Mouse (Mus musculus) ZHBTc4 (cell line): ENCODE data around the gene Inip.
A peak's percentile ranks its signal among the peaks of the same experiment; 100 is the strongest.
"Not testable (repeated sequence)": the region's sequence is repeated elsewhere in the genome, so short reads cannot be mapped to it uniquely, and the experiment has no call there.

ENCODE experiments used
- DNase-seq: peaks from one replicate; pipeline ENCODE4 v3.0.0-alpha.2; 2011; ENCODE audit warnings: low read depth, low spot score

Inip gene

DNA sequence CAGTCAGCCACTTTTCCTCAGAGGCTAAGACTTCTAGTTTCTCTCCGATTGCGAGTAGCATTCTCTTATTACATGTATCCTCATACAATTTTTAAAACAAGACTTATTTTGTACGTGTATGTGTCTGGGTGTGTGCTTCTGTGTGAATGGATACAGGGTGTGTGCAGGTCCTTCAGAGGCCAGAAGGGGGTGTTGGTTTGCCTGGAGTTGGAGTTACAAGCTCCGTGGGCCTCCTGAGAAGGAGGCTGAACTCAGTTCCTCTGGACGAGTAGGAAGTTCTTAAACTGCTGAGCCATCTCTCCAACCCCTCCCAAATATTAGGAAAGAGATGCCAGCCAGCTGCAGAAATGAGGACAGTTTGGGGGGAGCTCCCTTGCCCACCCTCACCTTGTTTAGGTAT lies 7.0 kb upstream of the Inip start:
- DNase-seq = peak; percentile 64

DNA sequence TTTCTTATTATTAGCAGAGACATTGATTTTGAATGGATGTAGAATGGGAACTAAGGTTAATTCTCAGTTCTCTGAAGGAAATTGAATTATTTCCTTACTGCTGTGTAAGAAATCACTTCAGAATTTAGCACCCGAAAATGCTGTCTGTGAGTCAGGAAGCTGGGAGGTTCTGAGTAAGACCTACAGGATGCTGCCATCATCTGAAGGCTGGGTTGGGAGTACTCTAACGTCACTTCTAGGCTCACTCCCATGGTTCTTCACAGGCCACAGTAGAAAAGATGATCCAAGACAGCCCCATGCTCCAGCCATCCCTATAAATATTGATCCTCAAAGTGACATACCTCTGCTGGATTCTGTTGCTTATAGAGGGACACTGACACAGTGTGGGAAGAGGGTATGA lies 6.1 kb upstream of the Inip start:
- no peak for DNase-seq

DNA sequence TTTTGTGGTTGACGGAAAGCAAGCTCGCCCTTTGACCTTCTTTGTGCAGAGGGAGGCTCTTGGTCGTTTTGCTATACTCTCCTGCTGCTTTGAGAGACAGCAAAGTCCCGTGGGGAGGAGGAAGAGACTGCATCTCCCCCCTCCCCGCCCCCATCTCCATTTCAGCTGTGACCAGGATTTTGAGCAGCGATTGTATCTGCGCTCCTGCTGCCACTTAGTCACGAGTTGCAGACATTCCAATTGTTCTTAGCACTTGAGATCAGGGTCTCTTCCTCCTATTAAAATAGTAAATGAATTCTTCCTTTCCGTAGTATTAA lies 5.4 kb upstream of the Inip start:
- DNase-seq = no peak

DNA sequence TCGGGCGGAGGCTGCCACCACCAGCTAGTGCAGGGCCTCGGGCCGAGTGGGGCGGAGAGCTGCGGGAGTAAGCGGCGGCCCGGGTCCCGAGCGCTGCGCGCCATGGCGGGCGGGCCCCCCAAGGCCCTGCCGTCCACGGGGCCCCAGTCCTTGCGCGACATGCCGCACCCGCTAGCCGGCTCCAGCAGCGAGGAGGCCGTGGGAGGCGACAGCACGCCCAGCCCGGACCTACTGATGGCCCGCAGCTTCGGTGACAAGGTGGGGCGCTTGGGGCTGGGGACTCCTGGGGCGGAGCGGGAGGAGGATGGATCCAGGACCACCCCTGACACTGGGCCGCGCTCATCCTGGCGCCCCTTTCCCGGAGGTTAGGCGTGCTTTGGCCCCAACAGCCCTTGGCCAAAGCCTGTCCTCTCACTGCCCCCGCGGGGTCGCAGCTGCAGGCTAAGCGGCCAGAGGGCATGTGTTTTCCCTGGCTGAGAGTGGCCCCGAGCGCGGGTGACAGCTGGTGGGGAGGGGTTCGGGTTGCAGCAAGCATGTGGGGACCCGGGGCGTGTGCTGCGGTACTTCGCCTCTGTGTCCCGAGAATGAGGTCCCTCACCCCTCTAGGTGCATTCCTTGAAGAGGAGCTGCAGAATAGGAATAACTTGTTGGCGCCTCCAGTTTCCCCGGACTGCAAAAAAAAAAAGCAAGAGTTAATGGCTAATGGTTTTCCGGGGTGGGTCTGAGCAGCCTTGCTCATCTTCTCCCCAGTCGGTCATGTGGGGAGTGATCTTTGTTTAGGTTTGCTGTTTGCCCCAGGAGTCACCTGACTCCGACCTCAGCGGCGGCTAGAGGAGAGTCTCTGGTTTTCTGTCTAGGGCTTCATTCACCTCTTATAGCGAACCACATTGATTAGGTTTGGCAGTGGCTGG lies 4.8 kb upstream of the Inip start:
- peak; percentile 79 for DNase-seq

DNA sequence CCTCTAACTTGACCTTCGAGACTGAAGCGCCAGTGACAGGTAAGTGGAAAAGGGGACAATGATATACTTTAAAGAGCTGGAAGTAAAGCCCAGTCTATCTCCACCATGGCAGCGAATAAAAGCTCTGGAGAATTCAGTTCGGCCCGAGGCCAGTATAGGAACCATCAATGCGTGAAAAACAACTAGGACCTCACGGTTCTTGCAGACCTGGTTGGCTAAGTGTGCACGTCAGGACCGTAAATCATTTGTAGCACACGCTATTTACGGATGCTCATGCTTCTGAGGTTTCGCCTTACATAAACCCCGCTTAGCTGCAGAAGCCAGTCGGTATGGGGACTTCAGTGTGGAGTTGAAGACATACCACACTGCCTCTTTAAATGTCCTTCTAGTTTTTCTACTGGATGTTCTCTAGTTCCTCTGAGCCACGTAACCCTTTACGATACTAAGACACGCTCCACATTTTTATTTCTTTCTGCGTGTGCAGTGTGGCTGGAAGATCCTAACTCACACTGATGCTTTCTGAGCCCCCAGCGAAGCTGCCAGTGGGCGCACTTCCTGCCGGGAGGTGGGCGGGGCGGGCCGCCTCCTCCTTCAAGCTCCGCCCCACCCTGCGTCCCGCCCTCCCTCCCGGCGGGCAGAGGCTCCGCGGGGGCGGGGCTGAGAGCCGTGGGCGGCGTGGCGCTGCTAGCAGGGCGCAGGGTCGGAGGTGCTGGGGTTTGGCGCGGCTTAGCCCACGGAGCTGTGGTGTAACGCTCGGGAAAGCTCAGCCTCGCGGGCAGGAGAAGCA lies 4.0 kb upstream of the Inip start, which contains the start of gene Snx30:
Gene Snx30, plus strand, starts transcription at position 660 of the 787 bp plus-strand sequence.
- peak; percentile 95 for DNase-seq

DNA sequence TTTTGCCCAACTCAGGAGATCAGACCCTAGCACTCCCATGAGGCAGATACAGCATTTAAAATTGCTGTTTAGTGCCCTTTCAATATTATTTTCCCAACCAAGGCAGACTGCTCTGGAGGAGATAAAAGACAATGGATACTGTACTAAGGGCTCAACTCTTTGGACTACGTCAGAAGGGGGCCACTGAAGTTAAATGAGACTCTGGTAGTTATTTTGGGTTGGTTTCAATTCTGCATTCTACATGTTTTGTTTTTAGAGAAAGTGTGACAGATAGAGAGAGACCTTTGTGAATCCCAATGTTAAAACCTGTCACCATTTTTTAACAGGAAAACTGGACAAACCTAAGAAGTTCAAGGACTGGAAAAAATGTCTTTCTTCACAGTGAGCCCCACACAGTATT lies 3.4 kb upstream of the Inip start:
- no peak for DNase-seq

DNA sequence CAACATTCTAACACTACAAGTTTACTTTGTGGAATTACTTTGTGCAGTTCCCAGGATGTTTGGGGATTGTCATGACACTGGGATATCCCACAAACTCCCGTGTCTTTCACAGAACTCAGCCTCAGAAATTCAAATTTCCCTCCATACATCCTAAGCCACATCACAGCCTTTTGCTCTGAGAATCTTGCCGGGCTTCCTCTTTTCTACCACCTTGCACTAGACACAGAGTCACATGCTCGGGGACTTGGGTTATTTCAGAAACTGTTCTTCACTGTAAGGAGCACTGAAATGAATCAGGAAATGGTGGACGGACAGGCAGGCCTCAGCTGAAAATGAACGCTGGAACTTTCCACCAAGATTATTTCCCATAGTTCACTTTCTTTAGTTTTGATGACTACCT lies 2.0 kb upstream of the Inip start:
- DNase-seq = no peak

DNA sequence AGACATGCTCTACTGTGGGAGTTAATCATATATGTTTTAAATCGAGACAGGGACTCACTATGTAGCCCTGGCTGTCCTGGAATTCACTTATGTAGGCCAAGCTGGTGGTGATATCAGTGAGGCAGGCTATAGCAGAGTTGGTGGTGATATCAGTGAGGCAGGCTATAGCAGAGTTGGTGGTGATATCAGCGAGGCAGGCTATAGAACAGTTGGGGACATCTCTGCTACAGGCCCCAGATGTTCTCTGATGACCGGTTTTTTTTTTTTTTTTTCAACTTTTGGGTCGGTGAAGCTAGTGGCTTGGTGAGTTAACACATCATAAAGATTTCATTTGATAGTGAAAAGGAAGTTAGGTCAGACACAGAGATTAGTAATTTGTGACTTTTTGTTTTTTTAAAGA lies 1.4 kb upstream of the Inip start:
- DNase-seq = no peak

DNA sequence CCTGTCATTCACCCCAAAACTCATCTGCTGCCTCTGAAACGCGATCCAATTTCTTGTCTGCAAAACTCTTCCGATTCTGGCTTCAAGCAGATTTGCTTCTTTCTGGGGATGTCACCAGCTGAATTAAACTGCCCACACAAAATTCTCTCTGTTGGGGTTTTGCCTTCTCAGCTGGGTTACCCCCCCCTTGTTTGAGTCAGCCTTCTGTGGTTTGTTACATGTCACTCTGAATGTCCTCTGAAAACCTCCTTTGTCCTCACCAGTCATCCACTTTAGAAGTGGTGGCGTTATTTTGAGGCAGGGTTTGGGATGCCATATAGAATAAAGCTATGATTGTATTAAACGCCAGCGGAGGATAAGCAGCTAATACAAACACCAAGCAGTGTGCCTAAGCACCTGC lies 718 bp upstream of the Inip start:
- no peak for DNase-seq

DNA sequence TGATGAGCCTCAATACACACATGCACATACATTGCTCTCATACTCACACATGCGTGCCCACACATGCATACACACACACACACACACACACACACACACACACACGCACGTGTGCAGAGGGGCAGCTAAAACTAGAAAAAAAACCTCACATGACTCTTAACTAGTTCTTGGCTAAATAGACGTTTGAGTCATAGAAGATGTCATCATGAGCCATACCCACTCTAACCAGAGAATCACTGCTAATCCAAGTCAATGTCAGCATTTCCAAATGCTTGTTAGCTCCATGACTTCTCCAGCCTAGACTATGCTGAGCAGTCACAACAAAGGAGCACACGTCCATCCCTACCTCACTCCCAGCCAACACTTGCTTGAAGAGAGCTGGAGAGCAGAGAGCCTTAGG lies 1.2 kb downstream of the Inip start:
- no peak for DNase-seq

DNA sequence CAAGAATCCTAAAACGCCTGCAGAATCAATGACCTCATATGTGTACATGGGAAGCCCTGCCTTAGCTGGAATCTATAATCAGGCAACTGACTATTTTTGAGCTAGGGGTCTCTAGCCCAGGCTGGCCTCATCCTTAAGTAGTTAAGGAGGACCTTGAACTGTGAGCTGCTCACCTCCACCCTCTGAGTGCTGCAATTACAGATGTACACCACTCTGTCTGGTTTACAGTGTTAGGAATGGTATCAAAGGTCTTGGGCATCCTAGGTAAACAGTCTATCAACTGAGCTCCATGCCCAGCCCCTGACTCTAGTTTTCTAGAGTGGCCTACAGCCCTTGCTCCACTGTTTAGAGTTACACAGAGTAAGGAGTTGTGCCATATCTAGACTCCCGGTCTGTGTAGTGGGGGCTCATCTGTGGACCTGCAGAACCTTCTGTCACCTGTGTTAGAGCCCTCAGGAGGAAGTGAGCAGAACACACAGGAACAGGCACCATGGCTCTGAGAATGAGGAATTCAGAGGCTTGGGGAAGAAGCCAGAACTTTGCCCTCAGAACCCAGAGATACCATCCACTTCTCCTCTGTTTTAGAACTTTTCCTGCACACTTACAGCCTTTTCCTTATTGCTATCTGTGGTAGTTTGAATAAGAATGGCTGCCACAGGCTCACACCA lies 5.5 kb downstream of the Inip start:
- DNase-seq = no peak

DNA sequence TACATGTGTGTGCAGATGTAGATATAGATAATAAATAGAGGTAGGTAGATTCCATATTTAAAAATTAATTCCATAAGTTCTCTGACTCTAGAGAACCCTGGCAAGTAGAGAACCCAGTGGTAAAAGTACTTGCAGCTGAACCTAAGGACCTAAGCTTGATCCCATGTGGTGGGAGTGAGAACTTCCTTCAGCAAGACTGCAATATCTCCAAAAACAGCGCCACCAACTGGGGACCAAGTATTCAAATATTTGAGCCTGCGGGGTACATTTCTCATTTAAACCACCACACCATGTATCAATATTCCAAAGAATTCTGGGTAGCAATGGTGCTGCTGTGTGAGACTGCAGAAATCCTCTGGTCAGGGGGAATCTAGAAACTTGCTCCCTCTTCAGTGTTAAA lies 7.3 kb downstream of the Inip start:
- peak; percentile 56 for DNase-seq

DNA sequence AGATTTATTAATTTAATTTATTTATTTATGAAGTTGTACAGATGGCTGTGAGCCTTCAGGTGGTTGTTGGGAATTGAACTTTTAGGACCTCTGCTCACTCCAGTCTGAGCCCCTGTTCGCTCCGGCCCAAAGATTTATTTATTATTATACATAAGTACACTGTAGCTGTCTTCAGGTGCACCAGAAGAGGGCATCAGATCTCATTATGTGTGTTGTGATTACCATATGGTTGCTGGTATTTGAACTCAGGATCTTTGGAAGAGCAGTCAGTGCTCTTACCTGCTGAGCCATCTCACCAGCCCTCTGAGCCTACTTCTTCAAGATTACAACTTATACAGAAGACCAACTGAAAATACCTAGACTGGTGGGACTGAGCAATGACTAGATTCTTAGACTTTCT lies 7.8 kb downstream of the Inip start:
- DNase-seq = not testable (repeated sequence)

DNA sequence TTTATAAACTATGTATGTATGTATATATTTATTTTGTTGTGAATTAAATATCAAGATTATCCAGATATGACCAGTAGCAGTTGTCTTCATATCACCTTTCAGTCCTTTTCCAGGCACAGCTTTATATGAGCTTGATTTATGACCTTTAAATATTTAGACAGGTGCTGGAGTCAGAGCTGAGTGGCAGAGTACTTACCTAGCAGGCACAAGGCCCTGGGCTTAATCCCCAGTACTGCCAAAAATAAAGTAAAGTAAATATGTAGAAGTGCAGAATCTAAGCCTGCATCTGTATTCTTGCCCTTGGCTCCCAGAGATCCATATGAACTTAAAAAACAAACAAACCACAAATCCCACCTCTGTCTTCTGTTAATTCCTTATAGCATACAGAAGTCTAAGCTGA lies 12.4 kb downstream of the Inip start:
- DNase-seq = no peak

DNA sequence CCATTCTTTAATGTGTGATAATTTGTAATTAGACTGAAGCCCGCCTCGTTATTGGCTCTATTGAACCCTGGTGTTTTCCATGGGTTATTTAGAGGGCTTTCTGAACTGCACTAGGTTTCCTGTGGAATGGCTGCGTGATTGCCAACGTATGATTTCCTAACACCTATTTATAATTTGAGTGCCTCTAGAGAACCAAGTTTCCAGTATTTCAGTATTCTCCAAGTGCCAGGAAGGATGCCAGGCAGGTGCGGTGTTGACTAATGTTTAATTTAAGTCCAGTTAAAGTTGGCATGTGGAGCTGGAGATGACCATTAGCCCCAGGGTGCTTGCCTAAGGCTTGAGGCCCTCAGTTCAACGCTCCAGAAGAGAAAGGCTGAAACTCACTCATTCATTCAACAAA lies 14.3 kb downstream of the Inip start:
- DNase-seq = no peak

DNA sequence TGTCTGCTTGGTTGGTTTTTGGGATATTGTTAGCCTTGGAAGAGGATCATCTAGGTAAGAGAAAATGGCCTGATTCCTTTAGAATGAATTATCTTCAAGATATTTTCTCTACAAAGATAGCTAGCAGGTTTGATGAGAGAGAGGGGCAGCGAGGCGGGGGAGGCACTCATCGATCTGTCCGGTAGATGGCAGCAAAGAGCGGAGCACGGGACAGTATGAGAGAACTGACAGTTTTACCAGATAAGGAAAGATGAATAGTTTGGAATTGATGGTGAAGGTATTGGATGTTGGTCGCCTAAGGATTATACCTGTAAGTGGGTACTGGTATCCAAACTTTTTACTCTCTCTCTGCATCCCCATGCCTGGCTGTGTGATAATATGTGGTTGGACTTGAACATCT lies 14.7 kb downstream of the Inip start:
- DNase-seq = peak; percentile 66

DNA sequence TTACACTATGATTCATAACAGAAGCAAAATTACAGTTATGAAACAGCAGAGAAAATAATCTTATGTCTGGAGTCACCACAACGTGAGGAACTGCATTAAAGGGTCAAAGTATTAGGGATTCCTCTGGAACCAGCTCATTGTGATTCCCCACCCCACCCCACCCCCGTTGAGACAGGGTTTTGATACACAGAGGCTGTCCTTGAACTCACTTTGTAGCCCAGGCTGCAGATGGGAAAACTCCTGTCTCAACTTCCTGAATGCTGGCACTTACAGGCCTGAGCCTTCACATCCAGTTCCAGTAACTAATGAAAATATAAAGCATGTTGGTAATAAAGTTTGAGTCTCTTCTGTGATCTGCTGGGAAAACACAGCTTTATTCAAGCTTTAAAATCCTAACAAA lies 16.0 kb downstream of the Inip start:
- peak; percentile 32 for DNase-seq

DNA sequence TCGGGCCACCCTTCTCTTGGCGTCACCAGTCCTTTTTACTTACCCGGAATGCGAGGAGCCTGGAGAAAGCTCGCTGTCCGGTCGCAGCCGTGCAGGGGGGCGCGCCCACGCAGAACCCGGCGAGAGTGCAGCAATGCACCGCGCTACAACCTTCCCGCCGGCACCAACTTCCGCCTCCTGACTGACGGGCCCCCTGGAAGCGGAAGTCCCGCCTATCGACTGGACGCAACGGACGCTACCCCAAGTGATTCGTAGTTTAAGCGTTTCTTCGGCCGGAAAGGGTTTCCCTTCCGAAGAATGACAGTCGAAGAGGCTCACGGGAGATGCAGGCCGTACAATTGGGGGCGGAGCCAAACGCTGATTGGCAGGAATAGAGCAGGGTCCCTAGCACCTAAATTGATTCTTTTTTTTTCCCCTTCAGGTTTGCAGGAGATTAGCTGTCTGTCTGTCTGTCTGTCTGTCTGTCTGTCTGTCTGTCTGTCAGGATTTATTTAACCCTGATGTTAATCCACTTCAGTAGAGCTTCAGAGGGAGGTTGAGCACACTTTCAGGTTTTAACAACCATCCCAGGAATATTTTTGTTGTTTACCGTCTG lies 17.6 kb downstream of the Inip start:
- peak; percentile 99 for DNase-seq

DNA sequence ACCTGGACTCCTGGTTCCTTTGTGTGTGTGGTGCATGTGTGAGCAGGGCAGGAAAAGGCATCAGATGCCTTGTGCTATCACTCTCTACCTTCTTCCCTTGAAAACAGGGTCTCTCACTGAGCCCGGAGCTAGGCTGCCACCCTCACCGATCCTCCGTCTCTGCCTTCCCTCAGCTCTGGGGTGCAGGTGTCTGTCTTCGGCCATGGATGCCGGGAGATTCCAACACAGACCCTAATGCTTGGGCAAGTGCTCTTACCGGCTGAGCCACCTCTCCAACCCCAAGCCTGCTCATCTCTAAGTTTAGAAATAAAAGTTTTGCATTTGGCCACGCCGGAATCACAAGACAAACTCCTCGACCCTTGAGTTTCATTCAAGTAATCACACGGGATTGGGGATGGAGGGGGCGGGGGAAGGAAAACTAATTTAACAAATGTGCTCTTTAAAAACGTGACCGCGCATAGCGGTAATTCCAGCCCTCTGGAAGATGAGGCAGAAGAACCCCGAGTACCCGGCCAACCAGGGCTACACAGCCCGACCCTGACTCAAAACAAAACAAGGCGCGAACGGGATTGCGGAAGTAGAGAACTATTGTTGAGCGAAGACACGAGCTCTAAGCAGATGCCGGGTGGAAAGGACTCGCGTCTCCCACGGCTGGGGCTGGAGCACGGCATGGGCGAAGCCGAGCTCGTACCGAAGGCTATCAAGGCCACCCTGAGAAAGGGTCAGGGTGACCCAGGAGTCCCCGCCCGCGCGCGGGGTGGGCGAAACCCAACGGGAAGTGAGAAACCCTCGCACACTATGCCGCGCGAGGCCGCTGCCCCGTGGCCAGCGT lies 18.3 kb downstream of the Inip start:
- peak; percentile 79 for DNase-seq

DNA sequence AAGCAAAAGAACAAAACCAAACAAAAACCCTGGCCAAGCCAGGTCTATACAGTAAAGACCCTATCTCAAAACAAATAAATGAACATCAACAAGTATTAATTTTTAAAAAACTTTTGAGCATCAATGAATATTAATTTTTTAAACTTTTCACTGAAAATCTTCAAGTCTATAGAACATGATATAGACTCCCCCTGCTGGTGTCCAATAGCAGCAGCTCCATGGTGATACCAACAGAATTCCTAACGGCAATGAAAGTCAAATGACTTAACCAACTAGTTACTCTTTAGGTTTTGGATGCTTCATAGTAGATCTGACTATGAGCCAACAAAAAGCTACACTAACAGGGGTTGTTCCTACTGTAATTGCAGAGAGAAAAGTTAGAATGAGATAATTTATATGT lies 20.8 kb downstream of the Inip start:
- peak; percentile 32 for DNase-seq

DNA sequence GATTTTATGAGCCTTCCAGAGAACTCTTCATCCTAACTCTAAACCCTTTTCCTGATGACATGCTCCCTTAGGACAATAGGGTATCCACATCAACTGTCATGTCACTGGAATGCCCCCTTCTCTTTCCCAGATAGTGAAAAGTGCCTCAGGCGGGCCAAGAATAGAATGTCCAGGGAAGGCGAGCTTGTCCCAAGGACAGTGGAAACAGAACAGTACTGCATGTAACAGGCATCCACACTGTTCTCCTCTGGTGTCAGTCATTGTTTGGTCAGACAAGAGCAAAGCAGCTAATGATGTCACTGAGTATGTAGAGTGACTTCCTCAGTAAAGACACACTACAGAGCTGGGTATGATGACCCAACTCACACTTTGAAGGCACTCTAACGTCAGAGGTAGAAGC lies 23.6 kb downstream of the Inip start:
- no peak for DNase-seq
